Mouse (Mus musculus) testis, adult 2 months (tissue): ENCODE measurements around the gene Tmod3.

Source experiments
- CTCF ChIP-seq: fragments of 200-500 bp; IDR thresholded peaks from 2 replicates; pipeline ENCODE4 v1.5.1; 2012; ENCODE audit warnings: low read depth, mild to moderate bottlenecking, inconsistent platforms, low read length, moderate library complexity; ENCODE audit not compliant: control insufficient read depth, insufficient read depth, insufficient replicate concordance
- POLR2A ChIP-seq: fragments of 200-500 bp; IDR thresholded peaks from 2 replicates; pipeline ENCODE4 v1.6.1; 2012; ENCODE audit warnings: low read depth, mild to moderate bottlenecking, inconsistent platforms, low read length, moderate library complexity; ENCODE audit not compliant: control insufficient read depth

DNA sequence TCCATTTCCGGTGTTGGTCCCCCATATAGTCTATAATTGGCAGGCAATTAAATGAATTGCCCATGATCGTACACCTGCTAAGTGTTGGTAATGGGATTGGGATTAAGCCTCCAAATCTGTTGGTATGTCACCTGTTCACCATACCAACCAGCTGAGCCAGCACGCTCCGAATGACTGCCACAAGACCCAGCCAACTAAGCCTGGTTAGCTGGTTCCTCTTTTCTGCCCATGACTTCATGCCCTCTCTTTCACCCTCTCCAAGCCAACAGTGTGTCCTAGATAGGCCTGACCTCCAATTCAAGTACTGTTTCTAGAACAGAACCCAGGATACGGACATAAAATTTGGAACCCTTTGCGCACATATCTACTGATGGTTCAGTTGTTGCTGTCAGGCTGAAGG lies 8.9 kb upstream of the Tmod3 start:
- TF ChIP-seq CTCF (no peak), POLR2A (no peak)
